Mouse (Mus musculus): Measurements from ENCODE around the gene Fgf22. TPM values are rescaled to one million over a fixed set of nuclear protein-coding genes. Genes with fewer than 3 reads are reported as not detected.

Gene Fgf22
- polyA plus RNA-seq, 1 experiment from 2014 or later = not detected

DNA sequence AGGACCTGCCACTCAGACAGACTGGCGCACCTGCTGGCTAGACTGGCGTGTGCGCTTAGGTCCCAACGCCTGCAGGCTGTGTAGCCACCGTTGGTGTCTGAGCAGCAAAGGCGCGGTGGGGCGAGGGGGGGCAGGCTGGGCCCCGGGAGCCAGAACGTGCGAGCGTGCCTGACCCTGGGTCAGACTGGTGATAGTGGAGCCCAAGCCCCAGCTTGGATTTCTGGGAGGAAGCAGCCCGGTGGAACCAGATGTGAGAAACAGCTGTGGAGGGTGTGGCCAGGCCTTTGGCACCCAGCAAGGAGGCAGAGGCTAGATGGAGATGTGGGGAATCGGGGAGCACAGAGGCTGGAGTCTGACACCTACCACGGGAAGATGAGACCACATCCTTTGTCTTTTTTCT lies 42.5 kb downstream of the Fgf22 start:
- Histone ChIP-seq H3K36me3 (ENCODE audit: control insufficient read depth, insufficient read depth) (no peaks in the 10 kb centered on the region), H3K9me3 (ENCODE audit: control insufficient read depth) (no peaks in the 10 kb centered on the region), H3K27me3 (replicated peaks; ENCODE audit: control insufficient read depth, insufficient read depth, low read length) (no peaks in the 10 kb centered on the region), H3K4me3 (ENCODE audit: low read depth, low read length) (no peak overlapping the region), H3K4me1 (replicated peaks; ENCODE audit: control insufficient read depth, insufficient read depth, low read length) (no peaks in the 10 kb centered on the region; the same call in 1 of the 2 replicates), H3K27ac (ENCODE audit: low read depth, low read length) (no peak overlapping the region), H3K9ac (ENCODE audit: low read depth, low read length) (no peak overlapping the region), H3K4me2 (replicated peaks; ENCODE audit: low read depth) (no peak overlapping the region)
- 35% methylated on average over 15 of the region's 15 CpGs for WGBS
- ATAC-seq = no peak
- no peak for TF ChIP-seq CTCF (IDR thresholded peaks at IDR 0.05; ENCODE audit: low read depth)

DNA sequence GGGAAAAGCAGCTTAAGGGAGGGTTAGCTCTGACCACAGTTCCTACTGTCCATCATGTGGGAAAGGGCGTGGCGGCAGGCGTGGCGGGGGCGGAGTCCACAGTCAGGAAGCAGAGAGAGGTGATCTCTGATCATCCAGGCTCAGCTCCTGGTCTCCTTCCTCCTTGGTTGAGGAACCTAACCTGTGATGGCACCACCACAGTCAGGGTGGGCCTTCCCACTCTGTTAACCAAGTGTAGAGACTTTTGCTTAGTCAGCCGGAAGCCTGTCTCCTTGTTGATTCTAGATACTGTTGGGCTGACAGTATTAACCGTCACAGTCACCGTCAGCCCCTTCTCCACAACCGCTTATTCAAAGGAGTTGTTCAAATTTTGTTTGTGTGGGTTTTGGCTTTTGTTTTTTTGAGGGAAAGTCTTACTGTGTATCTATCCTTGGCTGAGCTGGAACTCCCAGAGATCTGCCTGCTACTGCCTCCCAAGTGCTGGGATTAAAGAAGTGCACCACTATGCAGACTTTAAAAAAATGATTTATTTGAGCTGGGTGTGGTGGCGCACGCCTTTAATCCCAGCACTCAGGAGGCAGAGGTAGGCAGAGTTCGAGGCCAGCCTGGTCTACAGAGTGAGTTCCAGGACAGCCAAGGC lies 43.5 kb downstream of the Fgf22 start:
- WGBS = 84% methylated on average over 12 of the region's 12 CpGs

DNA sequence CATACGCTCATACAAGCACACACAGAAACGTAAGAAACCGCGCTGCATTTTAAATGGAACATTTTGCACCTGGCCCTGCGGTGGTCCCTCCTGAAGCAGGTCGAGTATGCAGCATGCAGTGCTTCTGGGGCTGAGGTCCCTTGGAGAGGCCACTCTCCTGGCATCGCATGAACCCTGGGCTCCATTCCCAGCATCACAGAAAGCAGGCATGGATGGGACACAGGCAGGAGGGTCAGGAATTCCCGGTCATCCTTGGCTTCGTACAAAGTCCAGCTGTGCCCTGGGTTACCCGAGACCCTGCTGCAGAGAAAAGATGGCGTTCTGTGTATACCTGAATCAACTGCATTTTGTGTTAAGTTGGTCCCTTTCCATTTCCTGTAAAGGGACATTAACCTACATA lies 45.6 kb downstream of the Fgf22 start:
- no peak for TF ChIP-seq CTCF (IDR thresholded peaks at IDR 0.05; ENCODE audit: low read depth)
- Histone ChIP-seq H3K4me3 (ENCODE audit: low read depth, low read length) (no peak overlapping the region), H3K4me1 (replicated peaks; ENCODE audit: control insufficient read depth, insufficient read depth, low read length) (no peaks in the 10 kb centered on the region), H3K27me3 (replicated peaks; ENCODE audit: control insufficient read depth, insufficient read depth, low read length) (no peaks in the 10 kb centered on the region), H3K36me3 (ENCODE audit: control insufficient read depth, insufficient read depth) (no peaks in the 10 kb centered on the region), H3K9ac (ENCODE audit: low read depth, low read length) (no peak overlapping the region), H3K27ac (ENCODE audit: low read depth, low read length) (no peak overlapping the region), H3K9me3 (ENCODE audit: control insufficient read depth) (no peaks in the 10 kb centered on the region), H3K4me2 (replicated peaks; ENCODE audit: low read depth) (no peak overlapping the region)
- WGBS = 82% methylated on average over 11 of the region's 11 CpGs
- no peak for ATAC-seq

More for the DNA sequence above, 43.5 kb downstream of the Fgf22 start:
- Histone ChIP-seq H3K4me2 (replicated peaks; ENCODE audit: low read depth) (no peak overlapping the region), H3K4me3 (ENCODE audit: low read depth, low read length) (no peak overlapping the region), H3K4me1 (replicated peaks; ENCODE audit: control insufficient read depth, insufficient read depth, low read length) (no peaks in the 10 kb centered on the region; the same call in 1 of the 2 replicates), H3K9me3 (ENCODE audit: control insufficient read depth) (no peaks in the 10 kb centered on the region), H3K9ac (ENCODE audit: low read depth, low read length) (no peak overlapping the region), H3K27me3 (replicated peaks; ENCODE audit: control insufficient read depth, insufficient read depth, low read length) (no peaks in the 10 kb centered on the region), H3K27ac (ENCODE audit: low read depth, low read length) (no peak overlapping the region), H3K36me3 (ENCODE audit: control insufficient read depth, insufficient read depth) (no peaks in the 10 kb centered on the region)
- TF ChIP-seq CTCF (IDR thresholded peaks at IDR 0.05; ENCODE audit: low read depth) = no peak
- ATAC-seq = 0 out of 2 replicates have a peak, but pooled peaks have one; percentile 32

DNA sequence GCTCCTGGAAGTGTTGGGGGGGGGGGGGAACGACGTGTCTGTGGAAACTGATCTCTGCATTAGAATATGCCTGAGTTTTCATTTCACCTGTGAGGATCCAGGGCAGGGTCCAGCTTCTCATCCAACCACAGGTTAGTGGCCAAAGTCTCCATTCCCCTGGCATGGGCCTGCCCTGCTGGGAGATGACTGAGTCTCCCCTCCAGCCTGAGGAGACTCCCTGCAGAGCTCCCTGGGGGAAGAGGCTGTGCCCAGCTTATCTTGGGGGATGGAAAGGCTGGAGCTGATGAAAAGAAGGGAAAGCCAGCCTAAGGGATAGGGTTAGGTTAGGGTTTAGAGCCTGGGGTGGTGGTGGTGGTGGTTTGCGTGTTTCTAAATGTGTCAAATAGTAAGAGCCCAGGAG lies 47.0 kb downstream of the Fgf22 start:
- H3K36me3 ChIP-seq (ENCODE audit: control insufficient read depth, insufficient read depth) = no peaks in the 10 kb centered on the region
- H3K27ac ChIP-seq (ENCODE audit: low read depth, low read length) = no peak overlapping the region
- H3K4me1 ChIP-seq (replicated peaks; ENCODE audit: control insufficient read depth, insufficient read depth, low read length) = no peaks in the 10 kb centered on the region
- no peak overlapping the region for H3K4me2 ChIP-seq (replicated peaks; ENCODE audit: low read depth)
- no peak for ATAC-seq
- H3K27me3 ChIP-seq (replicated peaks; ENCODE audit: control insufficient read depth, insufficient read depth, low read length) = no peaks in the 10 kb centered on the region
- no peaks in the 10 kb centered on the region for H3K9me3 ChIP-seq (ENCODE audit: control insufficient read depth)
- TF ChIP-seq CTCF (IDR thresholded peaks at IDR 0.05; ENCODE audit: low read depth) = no peak
- WGBS = 65% methylated on average over 3 of the region's 3 CpGs
- H3K4me3 ChIP-seq (ENCODE audit: low read depth, low read length) = no peak overlapping the region
- no peak overlapping the region for H3K9ac ChIP-seq (ENCODE audit: low read depth, low read length)

DNA sequence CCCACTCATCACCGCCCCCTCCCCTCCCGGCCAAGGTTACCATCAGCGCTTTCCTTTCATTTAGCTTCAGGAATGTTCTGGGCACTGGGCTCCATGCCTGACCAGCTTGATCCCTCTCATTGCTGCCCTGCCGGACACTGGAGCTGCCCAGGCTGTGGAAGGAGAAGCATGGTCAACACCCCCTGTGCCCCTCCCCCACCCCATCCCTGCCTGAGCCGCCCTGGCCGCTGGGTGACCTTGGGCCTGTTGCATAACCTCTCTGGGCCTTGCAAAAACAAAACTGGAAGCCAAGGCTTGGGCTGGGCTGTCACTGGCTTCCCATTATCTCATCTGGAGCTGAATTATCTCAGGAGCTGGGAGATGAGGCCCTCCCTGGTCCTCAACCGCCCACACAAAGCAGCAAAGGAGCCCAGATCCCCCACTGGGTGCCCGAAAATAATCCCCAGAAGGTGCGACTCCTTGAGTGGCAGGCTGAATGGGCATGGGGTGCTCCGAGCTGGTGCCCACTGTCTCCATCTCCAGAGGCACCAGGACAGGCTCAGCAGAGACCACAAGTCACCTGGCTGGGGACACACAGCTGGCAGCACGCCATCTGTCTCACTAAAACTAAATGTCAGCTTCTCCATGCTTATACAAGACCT lies 47.6 kb downstream of the Fgf22 start:
- no peak overlapping the region for H3K4me3 ChIP-seq (ENCODE audit: low read depth, low read length)
- H3K9ac ChIP-seq (ENCODE audit: low read depth, low read length) = 0 out of 2 replicates have a peak overlapping the region, but pooled peaks have one; percentile 5
- no peaks in the 10 kb centered on the region for H3K4me1 ChIP-seq (replicated peaks; ENCODE audit: control insufficient read depth, insufficient read depth, low read length)
- ATAC-seq = no peak
- H3K4me2 ChIP-seq (replicated peaks; ENCODE audit: low read depth) = no peak overlapping the region
- no peaks in the 10 kb centered on the region for H3K36me3 ChIP-seq (ENCODE audit: control insufficient read depth, insufficient read depth)
- H3K9me3 ChIP-seq (ENCODE audit: control insufficient read depth) = no peaks in the 10 kb centered on the region
- no peak overlapping the region for H3K27ac ChIP-seq (ENCODE audit: low read depth, low read length)
- WGBS = 44% methylated on average over 11 of the region's 11 CpGs
- TF ChIP-seq CTCF (IDR thresholded peaks at IDR 0.05; ENCODE audit: low read depth) = no peak
- H3K27me3 ChIP-seq (replicated peaks; ENCODE audit: control insufficient read depth, insufficient read depth, low read length) = no peaks in the 10 kb centered on the region

DNA sequence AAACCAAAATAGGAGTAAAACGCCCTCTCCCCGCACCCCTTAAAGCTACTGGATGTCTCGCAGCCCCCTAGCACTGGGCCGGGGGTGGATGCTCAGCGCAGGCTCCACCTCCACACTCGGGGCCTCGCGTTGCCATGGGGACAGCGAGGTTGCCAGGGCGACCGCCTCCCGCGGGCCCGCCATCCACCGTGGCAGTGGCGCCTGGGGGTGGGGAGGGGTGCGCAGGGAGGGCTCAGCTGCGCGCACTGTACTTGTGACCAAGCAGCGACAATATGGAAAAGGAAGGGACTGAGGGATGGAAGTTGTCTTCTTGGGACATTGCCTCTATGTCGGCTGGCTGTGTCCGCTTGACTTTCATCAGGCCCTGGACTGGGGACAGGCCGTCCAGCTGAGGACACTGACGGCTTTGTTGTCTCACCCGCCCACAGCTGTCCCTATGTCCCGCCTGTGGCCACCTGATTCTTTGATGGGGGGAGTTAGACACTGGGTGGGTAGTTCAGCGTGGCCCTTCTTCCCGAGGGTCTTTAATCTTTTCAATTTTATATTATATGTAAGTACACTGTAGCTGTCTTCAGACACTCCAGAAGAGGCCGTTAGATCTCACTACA lies 48.9 kb downstream of the Fgf22 start:
- H3K4me3 ChIP-seq (ENCODE audit: low read depth, low read length) = no peak overlapping the region
- no peak overlapping the region for H3K27ac ChIP-seq (ENCODE audit: low read depth, low read length)
- H3K4me1 ChIP-seq (replicated peaks; ENCODE audit: control insufficient read depth, insufficient read depth, low read length) = no peaks in the 10 kb centered on the region
- no peaks in the 10 kb centered on the region for H3K9me3 ChIP-seq (ENCODE audit: control insufficient read depth)
- H3K36me3 ChIP-seq (ENCODE audit: control insufficient read depth, insufficient read depth) = no peaks in the 10 kb centered on the region
- ATAC-seq = no peak
- no peak overlapping the region for H3K9ac ChIP-seq (ENCODE audit: low read depth, low read length)
- WGBS = 37% methylated on average over 29 of the region's 29 CpGs
- no peak for TF ChIP-seq CTCF (IDR thresholded peaks at IDR 0.05; ENCODE audit: low read depth)
- no peaks in the 10 kb centered on the region for H3K27me3 ChIP-seq (replicated peaks; ENCODE audit: control insufficient read depth, insufficient read depth, low read length)
- no peak overlapping the region for H3K4me2 ChIP-seq (replicated peaks; ENCODE audit: low read depth)
